Mouse (Mus musculus) heart, embryonic 14.5 days (tissue): Measurements from ENCODE around the gene Dennd4a. TPM values are rescaled to one million over a fixed set of nuclear protein-coding genes. Genes with fewer than 3 reads are reported as not detected.
A peak's percentile ranks its signal among the peaks of the same experiment; 100 is the strongest.

ENCODE experiments used
- ATAC-seq: fragments of 200-750 bp; cut with Nextera tagmentation; 2 replicates; pipeline ENCODE4 v1.8.0; 2017; ENCODE audit warnings: low read depth, moderate TSS enrichment; ENCODE audit not compliant: insufficient number of reproducible peaks, insufficient read depth, low FRiP score
- H3K27ac ChIP-seq, 2 experiments: fragments of 200-500 bp in 1 of 2; fragments of 300-500 bp in 1 of 2; sonication (generic) in 1 of 2; replicated peaks in 1 of 2; 2 replicates each; pipeline ENCODE4 v1.5.1; 2012 to 2014; ENCODE audit warnings: low read depth in 2 of 2, low read length in 2 of 2, control low read depth in 1 of 2, mild to moderate bottlenecking in 1 of 2, mixed read lengths in 1 of 2; ENCODE audit not compliant: control insufficient read depth in 1 of 2, insufficient read depth in 1 of 2
- H3K27me3 ChIP-seq: fragments of 300-500 bp; sonication (generic); 2 replicates; pipeline ENCODE4 v1.6.1; 2014; ENCODE audit warnings: mild to moderate bottlenecking, low read length, control low read depth; ENCODE audit not compliant: control insufficient read depth, insufficient read depth
- H3K36me3 ChIP-seq: fragments of 300-500 bp; sonication (generic); 2 replicates; pipeline ENCODE4 v1.6.1; 2014; ENCODE audit warnings: mild to moderate bottlenecking, control low read depth, low read length, mixed read lengths; ENCODE audit not compliant: control insufficient read depth, insufficient read depth
- H3K4me1 ChIP-seq, 2 experiments: fragments of 200-500 bp in 1 of 2; fragments of 300-500 bp in 1 of 2; sonication (generic) in 1 of 2; 2 replicates each; pipeline ENCODE4 v1.6.1; 2012 to 2014; ENCODE audit warnings: low read length in 2 of 2, control low read depth in 1 of 2, mixed read lengths in 1 of 2; ENCODE audit not compliant: control insufficient read depth in 2 of 2, insufficient read depth in 2 of 2
- H3K4me2 ChIP-seq: fragments of 300-500 bp; sonication (generic); 2 replicates; pipeline ENCODE4 v1.6.1; 2014; ENCODE audit warnings: mild to moderate bottlenecking, low read length
- H3K4me3 ChIP-seq, 2 experiments: fragments of 200-500 bp in 1 of 2; fragments of 300-500 bp in 1 of 2; sonication (generic) in 1 of 2; 2 replicates each; pipeline ENCODE4 v1.5.1; 2012 to 2014; ENCODE audit warnings: low read length in 2 of 2, mild to moderate bottlenecking in 2 of 2, control low read depth in 1 of 2, low read depth in 1 of 2, moderate library complexity in 1 of 2; ENCODE audit not compliant: control insufficient read depth in 1 of 2, insufficient read depth in 1 of 2
- H3K9ac ChIP-seq: fragments of 300-500 bp; sonication (generic); 2 replicates; pipeline ENCODE4 v1.6.1; 2014; ENCODE audit warnings: mild to moderate bottlenecking, low read length
- H3K9me3 ChIP-seq: fragments of 300-500 bp; sonication (generic); 2 replicates; pipeline ENCODE4 v1.6.1; 2016; ENCODE audit warnings: low read length, control low read depth; ENCODE audit not compliant: control insufficient read depth
- WGBS: fragments of 180-500 bp; shearing (Covaris S2); extraction: QIAGEN DNeasy Blood & Tissue Kit; methylation state at CpG from one replicate; pipeline ENCODE4 v1.1.7; 2014; 5-methylcytosine and 5-hydroxymethylcytosine counted together
- polyA plus RNA-seq: library from polyadenylated mRNA; unstranded; fragments of >200 nt; fragmentation: Nextera tagmentation; extraction: Ambion mirVana; gene quantifications from 2 replicates; pipeline ENCODE4 v1.2.1, GENCODE M21; 2014

Dennd4a gene
- polyA plus RNA-seq, 1 experiment from 2014 or later, result 6.0 TPM

GRCm38 (mm10) chr9:64771236-64771635 lies 39.9 kb upstream of the Dennd4a start:
- Histone ChIP-seq H3K9me3 (no peaks in the 10 kb centered on the region), H3K9ac (no peak overlapping the region), H3K4me3 (no peak overlapping the region), H3K27ac (no peak overlapping the region), H3K27me3 (no peaks in the 10 kb centered on the region), H3K4me1 (peaks cover 15 to 27% of the 10 kb centered on the region in 2 experiments; a peak in 3 of 4 replicates), H3K4me2 (peak overlapping the region; percentile 9; the same call in 1 of the 2 replicates), H3K36me3 (no peaks in the 10 kb centered on the region)
- WGBS, result 25% methylated on average over 5 of the region's 5 CpGs
- no peak for ATAC-seq

- no peak; the same call in 1 of the 2 replicates for ATAC-seq
- no peaks in the 10 kb centered on the region for H3K36me3 ChIP-seq
- H3K9me3 ChIP-seq, result no peaks in the 10 kb centered on the region
- no peak overlapping the region for H3K4me2 ChIP-seq
- H3K27me3 ChIP-seq, result no peaks in the 10 kb centered on the region
- WGBS, result 34% methylated on average over 8 of the region's 8 CpGs
- H3K4me1 ChIP-seq, result peaks cover 16 to 27% of the 10 kb centered on the region in 2 experiments; a peak in 3 of 4 replicates
- H3K27ac ChIP-seq, result peak overlapping the region in 1 of 2 experiments; percentile 81; a peak in 2 of 4 replicates
- H3K4me3 ChIP-seq, result no peak overlapping the region
- no peak overlapping the region for H3K9ac ChIP-seq
Observed at GRCm38 (mm10) chr9:64773254-64773653, 37.9 kb upstream of the Dennd4a start.

- no peak overlapping the region for H3K9ac ChIP-seq
- H3K36me3 ChIP-seq, result no peaks in the 10 kb centered on the region
- no peaks in the 10 kb centered on the region for H3K9me3 ChIP-seq
- H3K4me2 ChIP-seq, result no peak overlapping the region
- no peaks in the 10 kb centered on the region for H3K27me3 ChIP-seq
- H3K4me1 ChIP-seq, result peaks cover 16 to 27% of the 10 kb centered on the region in 2 experiments; a peak in 3 of 4 replicates
- 60% methylated on average over 4 of the region's 4 CpGs for WGBS
- ATAC-seq, result no peak
- peak overlapping the region; percentile 75 to 81 for H3K27ac ChIP-seq
- H3K4me3 ChIP-seq, result no peak overlapping the region
Observed at GRCm38 (mm10) chr9:64773936-64774335, 37.2 kb upstream of the Dennd4a start.

- H3K4me3 ChIP-seq, result no peak overlapping the region
- 18% methylated on average over 5 of the region's 5 CpGs for WGBS
- no peak overlapping the region for H3K4me2 ChIP-seq
- 0 out of 2 replicates have a peak overlapping the region, but pooled peaks have one; percentile 22 for H3K9ac ChIP-seq
- no peaks in the 10 kb centered on the region for H3K27me3 ChIP-seq
- H3K4me1 ChIP-seq, result peaks cover 16 to 27% of the 10 kb centered on the region in 2 experiments; a peak in 3 of 4 replicates
- ATAC-seq, result peak; percentile 44
- H3K9me3 ChIP-seq, result no peaks in the 10 kb centered on the region
- no peaks in the 10 kb centered on the region for H3K36me3 ChIP-seq
- H3K27ac ChIP-seq, result peak overlapping the region; percentile 75 to 81
Observed at GRCm38 (mm10) chr9:64774411-64774811, 36.7 kb upstream of the Dennd4a start.

GRCm38 (mm10) chr9:64774883-64775282 lies 36.3 kb upstream of the Dennd4a start:
- Histone ChIP-seq H3K4me3 (no peak overlapping the region), H3K36me3 (no peaks in the 10 kb centered on the region), H3K9me3 (no peaks in the 10 kb centered on the region), H3K27ac (peak overlapping the region; percentile 75 to 81), H3K4me1 (peaks cover 16 to 27% of the 10 kb centered on the region in 2 experiments; a peak in 3 of 4 replicates), H3K4me2 (no peak overlapping the region), H3K27me3 (no peaks in the 10 kb centered on the region), H3K9ac (no peak overlapping the region)
- WGBS, result 80% methylated on average over 2 of the region's 2 CpGs
- ATAC-seq, result no peak

- H3K4me2 ChIP-seq, result no peak overlapping the region
- no peaks in the 10 kb centered on the region for H3K36me3 ChIP-seq
- no peaks in the 10 kb centered on the region for H3K9me3 ChIP-seq
- no peaks in the 10 kb centered on the region for H3K27me3 ChIP-seq
- H3K4me3 ChIP-seq, result no peak overlapping the region
- no peak for ATAC-seq
- H3K9ac ChIP-seq, result no peak overlapping the region
- 69% methylated on average over 4 of the region's 4 CpGs for WGBS
- H3K27ac ChIP-seq, result peak overlapping the region; percentile 13 to 81; a peak in 2 of 4 replicates
- H3K4me1 ChIP-seq, result peaks cover 16 to 27% of the 10 kb centered on the region in 2 experiments; a peak in 3 of 4 replicates
Observed at GRCm38 (mm10) chr9:64775491-64775890, 35.6 kb upstream of the Dennd4a start.

GRCm38 (mm10) chr9:64777441-64777987 lies 33.6 kb upstream of the Dennd4a start:
- Histone ChIP-seq H3K36me3 (no peaks in the 10 kb centered on the region), H3K27ac (no peak overlapping the region), H3K4me2 (no peak overlapping the region), H3K4me1 (peaks cover 14 to 20% of the 10 kb centered on the region in 2 experiments; a peak in 3 of 4 replicates), H3K27me3 (no peaks in the 10 kb centered on the region), H3K9ac (no peak overlapping the region), H3K4me3 (no peak overlapping the region), H3K9me3 (no peaks in the 10 kb centered on the region)
- ATAC-seq, result no peak
- 70% methylated on average over 4 of the region's 4 CpGs for WGBS
